Mouse (Mus musculus) bone marrow macrophage, adult 2 months (primary cell): ENCODE data around the gene Aacs. TPM values are rescaled to one million over a fixed set of nuclear protein-coding genes. Genes with fewer than 3 reads are reported as not detected.

Experiments
- H3K27ac ChIP-seq: 2 replicates; pipeline ENCODE4 v1.5.1; 2012; ENCODE audit warnings: low read depth, low read length; ENCODE audit not compliant: insufficient read depth
- H3K4me1 ChIP-seq: 2 replicates; pipeline ENCODE4 v1.6.1; 2012; ENCODE audit warnings: low read length; ENCODE audit not compliant: control insufficient read depth, insufficient read depth
- H3K4me3 ChIP-seq: 2 replicates; pipeline ENCODE4 v1.5.1; 2012; ENCODE audit warnings: mild to moderate bottlenecking, low read length, moderate library complexity; ENCODE audit not compliant: insufficient read depth
- CTCF ChIP-seq: IDR thresholded peaks from 2 replicates; pipeline ENCODE4 v1.5.1; 2012; ENCODE audit warnings: low read depth, mild to moderate bottlenecking, low read length, moderate library complexity
- POLR2A ChIP-seq: IDR thresholded peaks from 2 replicates; pipeline ENCODE4 v1.6.1; 2012; ENCODE audit warnings: mild to moderate bottlenecking, low read depth, low read length, borderline replicate concordance
- polyA plus RNA-seq: library from polyadenylated mRNA; stranded (reverse); fragments of >200 nt; gene quantifications from 2 replicates; pipeline ENCODE4 v1.2.4, GENCODE M21; 2012; ENCODE audit not compliant: missing spikeins, insufficient read depth, insufficient read length

Aacs gene
- polyA plus RNA-seq, 1 experiment, result 10.3 TPM

- TF ChIP-seq POLR2A (no peak), CTCF (no peak)
- H3K27ac ChIP-seq, result no peak overlapping the region
- H3K4me1 ChIP-seq, result no peaks in the 10 kb centered on the region
- H3K4me3 ChIP-seq, result no peak overlapping the region
These were observed 90.1 kb downstream of the Aacs start for GRCm38 (mm10) chr5:125565725-125566124.

Other genes starting within 250 kb of the Aacs start
- gene Scarb1, start 134.7 kb upstream of the Aacs start, polyA plus RNA-seq, result 101 and 120 TPM in 2 replicates
- gene Gm10382, start 86.5 kb upstream of the Aacs start, polyA plus RNA-seq, result not detected in 2 replicates
- gene Ubc, start 85.6 kb upstream of the Aacs start, polyA plus RNA-seq, result 808 and 810 TPM in 2 replicates
- 13.1 and 18.4 TPM in 2 replicates for gene Dhx37, start 41.7 kb upstream of the Aacs start, polyA plus RNA-seq
- gene Bri3bp, start 34.2 kb upstream of the Aacs start, polyA plus RNA-seq, result 11.6 and 11.8 TPM in 2 replicates
- gene Tmem132b, start 56.0 kb downstream of the Aacs start, polyA plus RNA-seq, result not detected in 2 replicates